Mouse (Mus musculus): Measurements from ENCODE around the gene Olfr412. TPM values are rescaled to one million over a fixed set of nuclear protein-coding genes. Genes with fewer than 3 reads are reported as not detected.

The Olfr412 gene
- polyA plus RNA-seq (2011; ENCODE audit: insufficient read length, low read depth, missing spikeins) = not detected in 2 replicates

- Histone ChIP-seq H3K4me3 (ENCODE audit: insufficient read depth, low read length) (no peak within 1 kb of the TSS), H3K4me1 (ENCODE audit: control insufficient read depth, insufficient read depth, low read length) (no peaks in the 10 kb centered on the region), H3K27ac (ENCODE audit: insufficient read depth, low read length) (no peak within 1 kb of the TSS)
- TF ChIP-seq CTCF (IDR thresholded peaks at IDR 0.05; ENCODE audit: borderline replicate concordance, insufficient read depth, low read length) (no peak), POLR2A (IDR thresholded peaks at IDR 0.05; ENCODE audit: low read depth, low read length) (no peak)
Measured at GRCm38 (mm10) chr11:74361769-74362168, at the start of gene Olfr412. Olfr412 (plus strand) TSS chr11:74362069.

- TF ChIP-seq POLR2A (IDR thresholded peaks at IDR 0.05; ENCODE audit: low read depth, low read length) (no peak), CTCF (IDR thresholded peaks at IDR 0.05; ENCODE audit: borderline replicate concordance, insufficient read depth, low read length) (no peak)
- Histone ChIP-seq H3K4me1 (ENCODE audit: control insufficient read depth, insufficient read depth, low read length) (no peaks in the 10 kb centered on the region), H3K4me3 (ENCODE audit: insufficient read depth, low read length) (no peak overlapping the region), H3K27ac (ENCODE audit: insufficient read depth, low read length) (no peak overlapping the region)
Measured at GRCm38 (mm10) chr11:74326044-74326443, 35.8 kb upstream of the Olfr412 start.

GRCm38 (mm10) chr11:74328781-74329180, 33.1 kb upstream of the Olfr412 start:
- H3K4me1 ChIP-seq (ENCODE audit: control insufficient read depth, insufficient read depth, low read length) = no peaks in the 10 kb centered on the region
- TF ChIP-seq CTCF (IDR thresholded peaks at IDR 0.05; ENCODE audit: borderline replicate concordance, insufficient read depth, low read length) (no peak), POLR2A (IDR thresholded peaks at IDR 0.05; ENCODE audit: low read depth, low read length) (no peak)
- H3K4me3 ChIP-seq (ENCODE audit: insufficient read depth, low read length) = no peak overlapping the region
- no peak overlapping the region for H3K27ac ChIP-seq (ENCODE audit: insufficient read depth, low read length)

GRCm38 (mm10) chr11:74337931-74338330, 23.9 kb upstream of the Olfr412 start, which contains the start of gene Olfr410:
Olfr410 (minus strand) TSS chr11:74338031.
- Histone ChIP-seq H3K4me3 (ENCODE audit: insufficient read depth, low read length) (no peak within 1 kb of the TSS), H3K27ac (ENCODE audit: insufficient read depth, low read length) (no peak within 1 kb of the TSS), H3K4me1 (ENCODE audit: control insufficient read depth, insufficient read depth, low read length) (no peaks in the 10 kb centered on the region)
- TF ChIP-seq POLR2A (IDR thresholded peaks at IDR 0.05; ENCODE audit: low read depth, low read length) = no peak
- no peak for TF ChIP-seq CTCF (IDR thresholded peaks at IDR 0.05; ENCODE audit: borderline replicate concordance, insufficient read depth, low read length)

GRCm38 (mm10) chr11:74352550-74352949, 9.3 kb upstream of the Olfr412 start, which contains the start of gene Olfr411:
Olfr411 (minus strand) TSS chr11:74352650.
- H3K4me1 ChIP-seq (ENCODE audit: control insufficient read depth, insufficient read depth, low read length) = no peaks in the 10 kb centered on the region
- H3K27ac ChIP-seq (ENCODE audit: insufficient read depth, low read length) = no peak within 1 kb of the TSS
- H3K4me3 ChIP-seq (ENCODE audit: insufficient read depth, low read length) = no peak within 1 kb of the TSS
- TF ChIP-seq CTCF (IDR thresholded peaks at IDR 0.05; ENCODE audit: borderline replicate concordance, insufficient read depth, low read length) (no peak), POLR2A (IDR thresholded peaks at IDR 0.05; ENCODE audit: low read depth, low read length) (no peak)

DNA sequence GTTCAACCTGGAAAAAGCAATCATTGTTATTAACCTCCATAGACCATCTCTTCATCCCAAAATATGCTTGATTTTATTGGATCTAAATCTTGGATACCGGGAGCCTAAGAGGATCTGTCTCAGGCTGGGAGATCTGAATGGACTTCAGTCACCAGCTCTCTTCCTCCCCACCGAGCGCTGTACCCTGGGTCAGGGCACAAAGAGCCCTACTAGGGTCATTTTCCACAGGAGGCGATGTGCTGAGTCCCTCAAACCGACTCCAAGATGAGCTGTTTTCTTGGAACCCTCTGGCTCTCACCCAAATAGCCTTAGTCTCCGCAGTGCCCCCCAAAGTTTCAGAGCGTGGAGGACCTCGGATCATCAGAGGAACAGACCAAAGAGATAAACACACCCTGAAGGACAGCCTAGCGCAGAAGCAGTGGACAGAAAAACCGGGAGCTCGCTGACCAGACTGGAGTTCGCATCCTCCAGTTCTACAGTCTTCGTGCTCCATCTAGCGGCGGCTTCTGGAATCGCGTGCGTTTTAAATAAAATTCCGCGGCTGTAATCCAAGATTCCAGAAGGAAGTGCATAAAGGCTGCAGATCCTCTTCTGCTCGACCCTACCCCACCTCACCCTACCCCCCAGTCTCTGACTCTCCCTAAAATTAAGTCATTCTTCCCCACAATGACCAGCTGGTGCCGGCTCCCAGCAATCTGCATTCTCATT, 9.7 kb downstream of the Olfr412 start:
- no peak overlapping the region for H3K4me3 ChIP-seq (ENCODE audit: insufficient read depth, low read length)
- no peaks in the 10 kb centered on the region for H3K4me1 ChIP-seq (ENCODE audit: control insufficient read depth, insufficient read depth, low read length)
- H3K27ac ChIP-seq (ENCODE audit: insufficient read depth, low read length) = no peak overlapping the region
- TF ChIP-seq POLR2A (IDR thresholded peaks at IDR 0.05; ENCODE audit: low read depth, low read length) (no peak), CTCF (IDR thresholded peaks at IDR 0.05; ENCODE audit: borderline replicate concordance, insufficient read depth, low read length) (peak; percentile 41; the same call in 1 of the 2 replicates)

DNA sequence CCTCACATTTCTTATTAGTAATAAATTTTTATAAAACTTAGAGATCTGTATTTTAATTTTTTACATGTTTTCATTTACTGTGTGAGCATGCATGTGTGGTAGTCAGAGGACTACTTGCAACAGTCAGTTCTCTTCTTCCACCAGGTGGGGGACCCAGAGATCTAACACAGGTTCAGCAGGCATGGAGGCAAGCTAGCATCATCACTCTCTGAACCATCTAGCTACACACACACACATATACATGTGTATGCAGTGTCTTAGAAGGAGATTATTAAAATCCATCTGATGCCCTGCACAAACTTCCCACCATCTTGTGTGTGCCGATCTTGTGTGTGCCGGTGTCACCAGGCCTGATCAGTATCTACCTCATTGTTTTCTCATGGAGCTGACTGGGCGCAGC, 15.0 kb downstream of the Olfr412 start:
- H3K27ac ChIP-seq (ENCODE audit: insufficient read depth, low read length) = no peak overlapping the region
- H3K4me3 ChIP-seq (ENCODE audit: insufficient read depth, low read length) = no peak overlapping the region
- TF ChIP-seq POLR2A (IDR thresholded peaks at IDR 0.05; ENCODE audit: low read depth, low read length) (no peak), CTCF (IDR thresholded peaks at IDR 0.05; ENCODE audit: borderline replicate concordance, insufficient read depth, low read length) (peak; percentile 61; the same call in 1 of the 2 replicates)

GRCm38 (mm10) chr11:74379166-74379873, 17.5 kb downstream of the Olfr412 start:
- TF ChIP-seq POLR2A (IDR thresholded peaks at IDR 0.05; ENCODE audit: low read depth, low read length) (no peak), CTCF (IDR thresholded peaks at IDR 0.05; ENCODE audit: borderline replicate concordance, insufficient read depth, low read length) (no peak)
- Histone ChIP-seq H3K4me3 (ENCODE audit: insufficient read depth, low read length) (no peak overlapping the region), H3K4me1 (ENCODE audit: control insufficient read depth, insufficient read depth, low read length) (no peaks in the 10 kb centered on the region), H3K27ac (ENCODE audit: insufficient read depth, low read length) (no peak overlapping the region)

More for the DNA sequence above, 15.0 kb downstream of the Olfr412 start:
- no peaks in the 10 kb centered on the region for H3K4me1 ChIP-seq (ENCODE audit: control insufficient read depth, insufficient read depth, low read length)

GRCm38 (mm10) chr11:74385674-74386073, 23.8 kb downstream of the Olfr412 start:
- Histone ChIP-seq H3K4me3 (ENCODE audit: insufficient read depth, low read length) (no peak overlapping the region), H3K27ac (ENCODE audit: insufficient read depth, low read length) (no peak overlapping the region), H3K4me1 (ENCODE audit: control insufficient read depth, insufficient read depth, low read length) (no peaks in the 10 kb centered on the region)
- TF ChIP-seq POLR2A (IDR thresholded peaks at IDR 0.05; ENCODE audit: low read depth, low read length) (no peak), CTCF (IDR thresholded peaks at IDR 0.05; ENCODE audit: borderline replicate concordance, insufficient read depth, low read length) (no peak)

- Histone ChIP-seq H3K4me1 (ENCODE audit: control insufficient read depth, insufficient read depth, low read length) (no peaks in the 10 kb centered on the region), H3K4me3 (ENCODE audit: insufficient read depth, low read length) (no peak overlapping the region), H3K27ac (ENCODE audit: insufficient read depth, low read length) (no peak overlapping the region)
- no peak for TF ChIP-seq POLR2A (IDR thresholded peaks at IDR 0.05; ENCODE audit: low read depth, low read length)
- TF ChIP-seq CTCF (IDR thresholded peaks at IDR 0.05; ENCODE audit: borderline replicate concordance, insufficient read depth, low read length) = no peak
Measured at GRCm38 (mm10) chr11:74387203-74387602, 25.3 kb downstream of the Olfr412 start.
